Mouse (Mus musculus): ENCODE results near the gene Fgfr2.
"Not testable (repeated sequence)": the region's sequence is repeated elsewhere in the genome, so short reads cannot be mapped to it uniquely, and the experiment has no call there.

Fgfr2 gene

DNA sequence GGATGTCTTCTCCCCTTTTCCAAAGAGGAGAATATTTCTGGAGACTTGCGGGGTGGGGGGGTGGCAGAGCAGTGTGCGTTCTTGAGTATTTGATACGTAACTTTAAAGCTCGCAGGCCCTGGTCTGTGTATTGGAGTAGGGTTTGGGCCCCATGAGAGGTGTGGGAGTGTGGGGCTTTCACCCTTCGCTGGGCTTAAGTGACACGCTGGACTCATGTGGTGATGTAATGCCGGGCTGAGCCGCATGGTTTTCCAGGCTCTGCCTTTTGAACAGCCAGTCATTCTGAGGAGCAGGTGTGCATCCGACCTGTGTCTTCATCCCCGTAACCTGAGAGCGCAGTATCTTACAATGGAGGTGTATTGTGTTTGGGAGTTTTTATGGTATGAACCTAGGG is 2429.4 kb downstream of the Fgfr2 start:
- DNase-seq: no peak

DNA sequence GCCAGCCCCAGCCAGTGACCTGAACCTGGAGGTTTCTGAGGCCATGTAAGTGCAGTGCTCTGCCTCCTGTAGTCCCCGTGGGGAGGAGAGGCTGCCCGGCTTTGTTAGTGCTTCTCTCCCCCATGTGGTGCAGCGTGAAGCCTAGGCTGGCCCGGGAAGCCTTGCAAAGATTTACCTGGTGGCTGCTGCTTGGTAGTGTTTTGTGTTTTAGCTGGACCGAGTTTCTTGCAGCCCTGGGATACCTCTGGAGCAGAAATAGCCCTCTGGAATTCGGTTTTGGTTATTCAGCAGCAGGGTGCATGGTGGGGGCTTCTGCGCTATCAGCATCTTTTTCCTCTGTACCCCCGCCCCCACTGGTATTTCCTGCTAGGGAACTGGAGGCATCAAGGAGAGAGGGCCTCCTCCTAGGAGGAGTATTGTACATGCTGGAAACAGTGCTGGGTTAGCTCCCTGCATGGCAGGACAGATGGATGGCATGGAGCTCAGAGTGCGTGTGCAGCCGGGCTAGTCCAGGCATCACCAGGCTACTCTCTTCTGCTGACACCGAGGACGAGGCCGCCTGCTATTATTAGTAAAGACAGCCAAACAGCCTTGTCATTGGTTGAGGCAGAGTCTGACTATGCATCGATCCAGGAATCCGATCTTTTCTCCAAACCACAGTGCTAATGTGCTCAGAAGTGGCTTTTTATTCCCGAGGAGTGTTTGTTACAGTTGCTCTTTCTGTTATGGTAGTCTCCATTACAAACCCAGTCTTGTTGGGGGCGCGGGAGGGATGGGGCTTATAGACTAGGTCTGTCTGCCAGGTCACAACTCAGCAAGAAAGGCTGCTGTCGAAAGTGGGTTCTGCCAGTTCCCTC is 2430.0 kb downstream of the Fgfr2 start:
- DNase-seq: peak; percentile 66

DNA sequence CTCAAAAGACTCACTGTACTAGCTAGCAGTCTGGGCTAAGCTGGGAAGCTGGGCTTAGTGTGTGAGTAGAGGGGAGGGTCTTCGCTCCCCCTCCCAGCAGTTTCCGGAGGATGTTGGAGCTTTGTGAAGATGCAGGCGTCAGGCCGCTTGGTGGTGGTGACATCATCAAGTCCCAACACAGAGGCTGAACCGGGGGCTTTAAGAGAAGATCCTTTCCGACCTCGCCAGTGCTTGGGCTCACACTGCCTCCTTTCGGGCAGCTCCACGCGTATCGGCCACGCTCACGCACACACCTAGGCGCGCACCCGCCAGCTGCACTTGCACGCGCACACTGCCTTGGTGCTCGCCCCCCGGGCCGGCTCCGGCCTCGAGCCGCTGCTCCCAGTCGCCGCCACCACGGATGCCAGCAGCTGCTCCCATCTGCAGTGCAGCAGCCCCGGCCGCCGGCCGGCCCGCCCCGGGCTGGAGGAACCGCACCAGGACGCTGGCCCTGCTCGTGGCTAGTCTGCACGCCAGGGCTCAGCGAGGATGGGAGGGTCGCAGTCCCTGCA is 2430.7 kb downstream of the Fgfr2 start:
- DNase-seq: peak; percentile 81

DNA sequence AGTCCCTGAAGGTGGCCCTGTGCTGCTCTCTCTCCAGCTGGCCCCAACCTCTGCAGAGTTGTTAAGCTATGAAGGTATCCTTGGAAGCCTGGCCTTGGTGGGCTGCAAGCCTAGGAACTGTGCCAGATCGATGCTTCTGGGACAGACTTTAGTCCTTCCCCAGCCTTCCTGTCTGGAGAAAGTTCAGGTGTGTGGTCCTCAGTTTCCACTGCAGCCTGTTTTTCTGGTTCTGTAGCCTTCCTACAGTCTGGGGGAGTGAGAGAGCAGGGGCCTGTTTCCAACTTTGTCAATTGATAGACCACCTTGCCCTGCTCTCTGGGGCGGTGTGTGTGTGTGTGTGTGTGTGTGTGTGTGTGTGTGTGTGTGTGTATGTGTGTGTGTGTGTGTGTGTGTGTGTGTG is 2431.2 kb downstream of the Fgfr2 start:
- no peak for DNase-seq

DNA sequence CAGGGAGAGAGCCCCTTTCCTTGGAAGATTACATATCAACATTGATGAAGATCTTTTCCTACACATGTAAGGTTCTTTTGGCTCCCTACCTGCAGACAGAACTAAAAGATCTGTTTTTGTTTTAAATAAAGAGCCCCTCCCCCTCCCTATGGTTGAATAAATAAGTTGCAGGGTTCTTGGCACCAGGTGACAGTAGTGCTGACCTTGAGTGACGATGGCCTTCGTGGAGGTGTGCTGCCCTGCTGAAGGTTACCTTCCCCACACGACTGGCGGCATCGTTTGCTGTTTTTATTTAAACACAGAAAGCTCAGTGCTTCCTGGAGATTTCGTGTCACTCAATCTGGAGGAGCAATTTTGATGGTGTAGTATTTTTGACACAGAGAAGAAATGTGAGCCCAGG is 2432.3 kb downstream of the Fgfr2 start:
- DNase-seq: no peak

DNA sequence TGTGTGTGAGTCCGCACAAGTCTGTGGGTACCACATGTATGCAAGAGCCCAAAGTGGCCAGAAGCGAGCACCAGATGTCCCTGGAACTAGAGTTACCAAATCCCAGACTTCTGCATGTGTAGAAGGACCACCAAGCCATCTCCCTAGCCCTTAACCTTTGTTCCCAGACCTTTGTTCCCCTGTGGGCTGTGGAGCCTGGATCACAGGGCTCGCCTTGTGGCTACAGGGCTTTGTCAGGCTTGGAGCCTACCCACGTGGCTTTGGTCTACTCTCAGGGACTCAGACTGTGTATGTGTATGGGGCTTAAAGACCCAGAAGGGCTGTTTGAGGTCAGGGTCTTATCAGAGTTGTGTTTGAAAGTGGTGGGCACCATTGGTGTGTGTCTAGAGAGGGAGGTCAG is 2434.5 kb downstream of the Fgfr2 start:
- no peak for DNase-seq

DNA sequence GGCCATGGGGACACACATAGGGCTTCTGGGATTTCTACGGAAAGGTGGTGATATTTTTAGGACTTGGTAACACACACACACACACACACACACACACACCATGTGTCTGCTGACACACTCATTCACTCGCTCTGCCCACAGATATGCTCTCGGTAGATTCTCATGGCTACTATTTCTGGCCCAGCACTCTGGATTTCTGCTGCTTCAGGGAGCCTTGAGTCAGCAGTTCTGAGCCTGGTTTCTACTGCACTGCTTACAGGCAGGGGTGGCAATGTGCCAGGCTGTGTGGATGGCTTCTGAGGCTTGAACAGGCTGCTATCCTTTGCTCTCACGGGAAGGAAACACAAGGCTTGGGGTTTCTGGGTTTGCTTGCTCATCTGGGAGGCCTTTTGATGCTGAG is 2441.4 kb downstream of the Fgfr2 start:
- DNase-seq: peak; percentile 83

DNA sequence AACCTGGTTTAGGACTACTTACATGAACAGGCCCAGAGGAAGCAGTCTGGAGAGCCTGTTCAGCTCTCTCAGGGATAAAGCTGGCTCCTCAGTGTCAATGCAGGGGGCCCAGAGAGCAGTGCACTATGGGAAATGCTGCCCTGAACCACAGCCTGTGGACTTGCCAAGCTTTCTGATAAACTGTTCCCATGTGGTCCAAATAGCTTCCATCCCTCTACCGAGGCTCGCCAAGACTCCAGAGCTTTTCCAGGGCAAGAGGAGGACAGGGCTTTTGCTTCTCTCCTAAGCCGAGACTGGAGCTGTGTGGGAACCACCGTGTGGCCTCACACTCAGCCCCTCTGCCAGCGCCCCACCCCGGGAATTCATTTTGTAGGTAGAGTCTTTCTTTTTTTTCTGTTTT is 2444.7 kb downstream of the Fgfr2 start:
- DNase-seq: no peak

DNA sequence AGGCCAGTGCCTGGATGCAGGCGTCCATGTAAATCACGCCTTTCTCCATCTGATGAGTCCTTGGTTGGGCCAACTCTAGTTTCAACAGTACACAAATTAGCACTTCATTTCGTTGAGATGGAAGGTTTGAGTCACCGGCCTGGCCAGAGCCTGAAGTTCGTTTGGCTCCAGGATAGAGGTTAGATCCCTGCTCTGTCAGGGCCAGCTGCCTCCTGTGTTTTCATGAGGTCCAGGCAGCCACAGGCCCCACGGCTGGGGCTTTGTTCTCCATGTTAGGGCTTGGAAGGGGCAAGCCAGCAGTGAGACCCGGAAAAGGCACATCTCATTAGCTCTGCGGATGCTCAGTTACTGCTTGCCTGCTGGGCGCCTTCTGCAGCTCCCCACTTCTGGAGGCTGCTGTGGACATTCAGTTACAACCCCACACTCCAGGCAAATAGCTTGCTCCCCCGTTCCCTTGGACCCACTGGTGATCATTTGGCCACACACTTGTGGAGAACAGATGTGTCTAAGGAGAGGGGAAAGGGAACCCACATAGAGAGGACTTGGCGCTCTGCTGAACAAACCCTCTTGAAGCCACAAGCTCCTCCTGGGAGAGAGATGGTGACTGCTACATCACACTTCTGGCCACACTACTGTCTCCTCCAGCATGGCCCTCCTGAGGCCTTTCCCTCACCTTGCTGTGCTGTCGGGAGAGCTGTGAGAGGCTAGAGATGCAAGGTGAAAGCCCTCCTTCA is 2445.4 kb downstream of the Fgfr2 start:
- no peak for DNase-seq

DNA sequence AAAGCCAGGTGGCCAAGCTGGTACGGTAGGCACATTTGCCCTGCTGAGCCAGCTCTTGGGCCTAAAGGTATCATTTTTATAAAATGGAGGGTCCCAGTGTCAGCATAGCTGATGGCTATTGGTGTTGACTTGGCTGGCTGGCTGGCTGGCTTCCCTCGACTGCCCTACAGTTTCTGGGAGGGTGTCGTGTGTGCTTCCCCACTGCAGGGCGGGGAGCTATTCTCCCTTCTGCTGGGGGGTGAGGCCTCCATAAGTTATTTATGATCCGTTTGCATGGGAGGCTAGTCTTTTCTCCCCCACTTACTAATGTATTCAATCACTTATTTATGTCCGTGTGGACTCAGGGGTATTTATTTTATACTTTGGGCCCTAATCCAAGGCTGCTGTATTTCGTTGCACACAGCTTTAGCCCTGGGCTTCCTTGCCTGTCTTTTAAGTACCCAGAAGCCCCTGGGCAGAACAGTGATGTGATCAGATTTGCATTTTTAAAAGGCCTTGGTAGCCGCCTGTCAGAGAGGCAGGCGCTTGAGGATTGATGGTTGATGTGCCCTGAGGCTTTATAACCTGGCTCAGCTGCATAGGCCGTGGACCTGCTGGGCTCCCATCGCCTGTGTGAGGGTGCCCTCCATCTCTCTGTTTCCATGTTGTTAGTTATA is 2446.1 kb downstream of the Fgfr2 start:
- no peak for DNase-seq

DNA sequence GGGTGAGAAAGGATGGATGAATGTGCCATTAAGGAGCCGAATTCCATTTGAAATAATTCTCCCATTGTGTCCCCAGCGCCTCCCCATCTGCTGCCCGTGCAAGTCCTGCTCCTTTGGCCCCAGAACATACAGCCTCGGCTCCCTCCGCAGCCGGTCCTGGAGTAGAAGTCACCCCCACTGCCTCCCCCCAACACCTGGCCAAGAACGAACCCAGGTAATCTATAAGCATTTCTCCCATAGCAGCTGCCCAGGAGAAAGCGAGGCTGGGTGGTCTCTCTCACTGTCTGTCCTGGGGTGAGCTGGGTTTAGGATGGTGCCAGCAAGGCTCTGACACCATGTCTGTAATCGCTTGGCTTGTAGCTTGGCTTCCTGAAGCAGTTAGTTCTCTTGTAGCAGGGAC is 2448.6 kb downstream of the Fgfr2 start:
- no peak for DNase-seq

DNA sequence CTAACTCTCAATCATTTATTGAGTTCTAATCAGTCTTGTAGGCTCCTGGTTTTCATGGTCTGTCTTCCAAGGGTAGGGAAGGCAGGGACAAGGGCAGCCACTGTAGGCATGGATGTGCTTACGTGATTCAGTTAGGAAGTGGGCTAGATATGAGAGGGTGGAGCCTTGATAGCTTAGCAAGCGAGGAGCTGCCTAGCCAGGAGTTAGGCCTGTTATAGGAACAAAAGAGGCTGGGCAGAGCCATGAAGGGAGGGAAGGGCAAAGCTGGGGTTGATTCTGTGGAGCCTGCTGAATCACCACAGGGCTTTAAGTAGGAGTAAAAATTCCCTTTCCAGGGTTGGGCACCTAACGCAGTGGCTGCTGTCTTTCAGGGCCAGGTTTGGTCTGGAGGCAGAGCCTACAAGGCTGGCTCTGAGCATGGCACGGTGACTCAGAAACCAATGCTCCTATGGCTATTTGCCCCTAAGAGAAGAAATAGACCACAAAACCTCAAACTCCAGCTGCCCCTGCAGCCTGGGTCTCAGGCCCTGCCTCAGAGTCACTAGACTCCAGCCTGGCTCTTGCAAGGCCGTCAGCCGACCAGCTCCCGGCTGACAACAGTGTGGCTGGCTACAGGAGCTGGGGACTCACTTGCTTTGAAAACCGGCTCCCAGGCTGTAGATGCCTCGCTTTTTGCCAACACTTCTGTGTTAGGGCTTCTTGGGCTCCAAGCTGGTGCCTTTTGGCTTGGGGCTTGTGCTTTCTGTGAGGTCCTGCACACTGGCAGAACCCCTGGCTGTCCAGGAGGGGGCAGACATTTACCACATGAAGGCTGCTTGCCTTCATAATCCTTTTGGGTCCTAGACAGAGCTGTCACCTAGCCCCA is 2449.7 kb downstream of the Fgfr2 start:
- DNase-seq: peak; percentile 62

DNA sequence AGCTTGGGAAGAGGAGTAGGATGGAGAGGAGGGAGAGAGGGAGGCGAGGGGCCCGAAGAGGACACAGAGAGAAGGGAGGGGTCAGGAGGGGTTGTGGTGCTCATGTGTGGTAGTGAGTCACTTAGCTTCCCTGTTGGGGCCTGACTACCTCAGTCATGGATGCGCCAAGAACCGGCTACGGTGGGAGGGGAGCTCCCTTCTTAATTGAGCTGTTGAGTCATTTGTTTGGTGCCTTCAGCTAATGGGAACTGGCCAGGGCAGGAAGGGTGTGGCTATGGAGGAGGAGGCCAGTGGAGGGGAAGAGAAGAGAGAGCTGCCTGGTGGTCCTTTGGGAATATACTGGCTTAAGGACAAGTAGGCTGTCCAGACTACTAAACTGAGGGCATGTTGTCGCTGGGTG is 2451.8 kb downstream of the Fgfr2 start:
- no peak for DNase-seq

DNA sequence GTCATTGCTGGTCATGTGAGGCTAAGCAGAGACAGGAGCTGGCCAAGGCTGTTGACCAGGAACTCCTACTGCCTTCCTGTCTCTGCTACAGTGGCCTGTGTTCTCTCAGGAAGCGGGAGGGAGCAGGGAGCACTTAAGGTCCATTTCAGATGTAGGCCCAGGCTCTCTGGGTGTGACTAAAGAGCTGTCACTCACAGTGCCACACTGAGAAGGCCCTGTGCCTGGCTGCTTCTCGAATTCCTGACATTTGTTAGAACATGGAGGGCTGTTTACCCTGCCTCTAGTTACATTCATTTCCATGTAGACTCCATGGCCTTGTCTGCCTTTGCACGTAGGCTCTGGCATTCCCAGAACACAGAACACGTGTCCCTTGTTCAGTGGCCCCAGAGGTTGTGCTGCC is 2452.8 kb downstream of the Fgfr2 start:
- DNase-seq: no peak

DNA sequence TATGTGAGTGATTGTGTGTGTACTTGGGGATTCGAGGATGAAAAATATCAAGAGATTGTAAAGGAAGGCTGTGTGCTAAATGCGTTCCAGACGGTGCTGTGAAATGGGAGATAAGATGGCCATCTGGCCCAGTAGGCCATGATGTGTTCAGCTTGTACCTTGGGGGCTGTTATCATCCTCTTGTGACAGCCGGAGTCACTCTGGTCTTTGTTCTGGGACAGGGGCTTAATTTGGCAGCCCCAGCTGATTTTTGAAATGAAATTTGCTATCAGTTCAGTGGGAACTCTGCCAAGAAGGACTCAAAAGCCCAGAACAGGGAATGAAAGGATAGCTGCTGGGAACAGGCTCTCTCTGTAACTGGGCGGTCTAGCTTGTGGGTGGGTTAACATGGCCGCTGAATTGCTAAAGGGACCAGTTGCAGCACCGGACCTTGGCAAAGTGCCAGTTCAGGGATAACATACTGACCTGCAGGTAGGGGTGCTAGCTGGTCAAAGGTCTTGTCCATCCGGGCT is 2453.7 kb downstream of the Fgfr2 start:
- DNase-seq: peak; percentile 81

DNA sequence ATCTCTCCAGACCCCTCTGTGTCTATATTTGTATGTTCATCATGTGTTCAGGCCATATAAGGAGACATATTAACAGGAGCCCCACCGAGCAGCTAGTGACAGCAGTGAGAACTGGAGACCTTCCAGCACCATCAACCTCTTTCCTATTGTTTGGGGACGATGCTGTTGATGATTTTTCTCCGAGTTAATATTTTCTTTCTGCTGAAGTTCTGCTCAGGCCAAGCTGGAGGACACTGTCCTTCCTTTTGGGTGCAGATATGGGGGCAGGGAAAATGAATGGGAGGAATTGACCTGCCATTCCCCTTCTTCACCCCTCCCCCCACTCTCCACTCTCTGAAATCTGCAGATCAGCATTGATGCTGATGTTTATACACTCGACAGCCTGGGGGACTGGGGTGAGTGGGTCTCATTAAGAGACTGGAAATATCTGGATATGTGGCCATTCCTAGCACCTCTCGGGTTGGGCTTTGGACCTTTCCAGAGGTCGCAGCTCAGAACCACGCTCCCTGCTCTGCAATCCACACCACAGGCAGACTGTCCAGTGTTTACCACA is 2454.3 kb downstream of the Fgfr2 start:
- DNase-seq: peak; percentile 75

DNA sequence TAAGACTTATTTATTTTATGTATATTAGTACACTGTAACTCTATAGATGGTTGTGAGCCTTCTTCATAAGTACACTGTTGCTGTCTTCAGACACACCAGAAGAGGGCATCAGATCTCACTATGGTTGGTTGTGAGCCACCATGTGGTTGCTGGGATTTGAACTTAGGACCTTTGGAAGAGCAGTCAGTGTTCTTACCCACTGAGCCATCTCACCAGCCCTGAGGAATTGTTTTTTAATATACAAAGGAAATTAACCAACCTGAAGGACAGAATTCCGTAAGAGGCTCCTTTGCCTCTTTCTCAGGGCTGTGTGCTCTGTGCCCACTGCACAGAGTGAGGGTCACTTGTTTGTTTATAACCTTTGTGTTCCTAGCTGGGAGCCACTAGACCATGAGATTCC is 2455.1 kb downstream of the Fgfr2 start:
- not testable (repeated sequence) for DNase-seq

DNA sequence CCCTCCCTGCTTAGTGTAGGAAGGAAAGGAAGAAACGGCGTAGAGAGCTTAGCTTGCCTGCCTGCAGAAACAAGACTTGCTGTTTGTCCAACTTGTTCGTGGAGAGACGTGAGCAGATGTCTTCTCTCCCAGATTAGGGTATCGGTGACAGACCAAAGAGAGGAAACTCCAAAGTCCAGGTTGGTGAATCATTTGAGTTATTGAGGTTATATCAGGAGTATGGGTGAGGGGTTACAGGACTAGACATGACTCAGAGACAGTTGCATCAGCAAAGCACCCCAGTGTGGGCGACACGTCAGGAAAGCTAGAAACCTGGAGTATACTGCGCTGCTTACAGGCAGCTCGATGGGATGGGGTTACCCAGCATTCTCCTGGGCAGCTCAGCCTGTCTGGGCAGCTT is 2457.8 kb downstream of the Fgfr2 start:
- no peak for DNase-seq

DNA sequence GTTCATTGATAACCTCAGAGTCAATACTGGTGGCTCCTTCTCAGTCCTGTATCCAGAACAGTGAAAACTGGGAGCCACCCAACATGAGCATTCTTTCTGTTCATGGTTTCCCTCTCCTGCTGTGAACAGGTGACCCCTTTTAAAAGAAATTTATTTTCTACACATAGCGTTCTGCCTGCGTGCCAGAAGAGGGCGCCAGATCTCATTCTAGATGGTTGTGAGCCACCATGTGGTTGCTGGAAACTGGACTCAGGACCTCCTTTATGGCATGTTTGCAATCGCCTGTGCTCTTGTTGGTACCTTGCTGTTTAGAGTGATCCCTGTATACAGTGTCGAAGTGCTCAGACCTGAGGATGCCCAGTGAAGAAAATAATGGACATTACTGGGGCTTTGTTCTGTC is 2458.5 kb downstream of the Fgfr2 start:
- DNase-seq: no peak

DNA sequence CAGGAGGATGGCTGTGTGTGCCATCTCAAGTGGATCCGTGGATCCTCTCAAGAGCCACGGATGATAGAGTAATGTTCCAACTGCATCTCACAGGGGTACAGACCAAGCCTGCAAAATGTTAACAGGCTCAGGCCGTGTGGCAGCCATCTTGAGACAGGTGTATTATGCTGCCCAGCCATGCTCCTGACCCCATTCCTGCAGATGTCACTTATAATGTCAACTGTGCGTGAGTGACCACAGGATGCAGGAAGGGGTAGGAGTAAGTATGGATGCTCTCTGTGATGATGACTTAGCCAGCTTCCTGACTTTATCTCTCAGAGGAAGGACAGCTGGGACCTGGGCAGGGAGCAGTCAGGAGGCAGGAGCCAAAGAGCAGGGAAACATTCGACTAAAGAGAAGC is 2459.1 kb downstream of the Fgfr2 start:
- DNase-seq: no peak

DNA sequence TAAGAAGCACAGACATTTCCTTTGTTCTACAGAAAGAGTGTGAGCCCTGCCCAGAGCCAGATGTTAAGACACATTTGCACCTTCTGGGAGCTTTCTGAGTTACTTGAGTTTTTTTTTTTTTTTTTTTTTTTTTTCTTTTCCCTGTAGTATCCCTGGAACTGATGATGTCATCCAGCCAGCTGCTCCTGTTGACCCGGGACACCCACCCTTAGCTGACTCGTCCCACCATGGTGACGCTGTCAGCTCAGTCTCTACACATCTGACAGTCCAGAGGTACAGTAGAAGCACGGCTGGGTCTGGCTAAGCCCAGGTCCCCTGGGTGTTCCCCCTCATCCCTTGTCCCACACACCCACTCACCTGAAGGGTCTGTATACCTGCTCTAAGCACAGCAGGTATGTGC is 2460.3 kb downstream of the Fgfr2 start:
- DNase-seq: no peak

DNA sequence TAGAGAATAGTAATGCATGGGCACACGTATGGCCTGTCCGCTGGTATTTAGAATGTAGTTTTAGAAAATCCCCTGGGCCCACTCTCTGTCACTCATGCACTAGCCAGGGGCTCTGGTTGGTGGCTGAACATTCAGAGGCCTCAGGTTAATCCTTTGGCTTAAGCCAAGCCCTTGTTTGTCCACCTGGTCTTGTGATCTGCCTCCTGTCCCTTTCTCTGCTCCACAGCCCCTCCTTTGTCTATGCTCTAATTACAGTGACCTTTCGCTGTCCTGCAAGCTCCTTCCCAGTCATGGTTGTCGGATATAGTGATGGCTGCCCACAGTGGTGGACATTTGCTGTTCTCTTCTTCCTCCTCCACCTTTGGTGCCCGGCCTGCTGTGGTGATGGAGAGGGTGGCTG is 2460.9 kb downstream of the Fgfr2 start:
- DNase-seq: no peak
